Mouse (Mus musculus) liver, adult 2 months (tissue): ENCODE data around the gene Slc26a10.

Experiments used
- CTCF ChIP-seq: fragments of 200-500 bp; IDR thresholded peaks from 2 replicates; pipeline ENCODE4 v1.5.1; 2011; ENCODE audit warnings: low read depth, low read length, control low read depth
- POLR2A ChIP-seq: fragments of 200-500 bp; IDR thresholded peaks from 2 replicates; pipeline ENCODE4 v1.6.1; 2011; ENCODE audit warnings: low read length, control low read depth; ENCODE audit not compliant: insufficient read depth; ENCODE audit errors: extremely low read depth

DNA sequence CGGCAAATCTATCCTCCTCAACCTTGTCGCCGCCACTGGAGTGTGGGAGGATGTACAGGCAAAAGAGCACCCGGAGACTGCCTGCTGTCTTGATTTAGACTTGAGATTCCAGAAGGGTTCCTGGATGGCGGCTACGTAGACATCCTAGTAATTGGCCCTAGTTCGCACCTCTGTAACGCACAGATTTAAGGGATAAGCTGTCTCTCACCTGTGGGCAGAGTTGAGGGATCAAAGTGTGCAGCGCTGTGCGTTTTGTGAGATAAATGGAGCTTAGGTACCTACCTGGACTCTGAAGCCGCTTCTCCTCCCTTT lies 14.1 kb downstream of the Slc26a10 start:
- no peak for TF ChIP-seq CTCF
- no peak for TF ChIP-seq POLR2A
